Mouse (Mus musculus) ES-E14 (cell line): ENCODE measurements around the gene 4930402H24Rik.

Source experiments
- CHD2 ChIP-seq: IDR thresholded peaks from 2 replicates; pipeline ENCODE4 v1.6.1; 2014; ENCODE audit warnings: mild to moderate bottlenecking, low read depth, low read length, inconsistent platforms
- HCFC1 ChIP-seq: IDR thresholded peaks from 2 replicates; pipeline ENCODE4 v1.6.1; 2012; ENCODE audit warnings: low read length, inconsistent platforms, borderline replicate concordance; ENCODE audit not compliant: insufficient read depth
- MAFK ChIP-seq: IDR thresholded peaks from 2 replicates; pipeline ENCODE4 v1.6.1; 2014; ENCODE audit warnings: mild to moderate bottlenecking, low read depth, low read length, inconsistent platforms; ENCODE audit not compliant: insufficient read depth
- ZNF384 ChIP-seq: IDR thresholded peaks from 2 replicates; pipeline ENCODE4 v1.6.1; 2012; ENCODE audit warnings: low read depth, low read length, inconsistent platforms

- TF ChIP-seq ZNF384 (no peak), HCFC1 (no peak), CHD2 (no peak), MAFK (no peak)
Measured at GRCm38 (mm10) chr2:130677211-130677610, 229.0 kb downstream of the 4930402H24Rik start.
